Mouse (Mus musculus) embryonic facial prominence, embryonic 11.5 days (tissue): ENCODE results near the gene Pdpk1. TPM values are rescaled to one million over a fixed set of nuclear protein-coding genes. Genes with fewer than 3 reads are reported as not detected.

Experiments used
- ATAC-seq: fragments of 200-750 bp; cut with Nextera tagmentation; replicated peaks from 2 replicates; pipeline ENCODE4 v1.8.0; 2017; ENCODE audit warnings: low read depth; ENCODE audit not compliant: insufficient number of reproducible peaks, low FRiP score, low TSS enrichment
- DNase-seq: peaks from one replicate; pipeline ENCODE4 v3.0.0-alpha.2; 2015; ENCODE audit warnings: low spot score
- H3K27ac ChIP-seq: fragments of 300-500 bp; sonication (generic); replicated peaks from 2 replicates; pipeline ENCODE4 v1.5.1; 2014; ENCODE audit warnings: mild to moderate bottlenecking, low read depth, low read length, control low read depth
- H3K27me3 ChIP-seq: fragments of 300-500 bp; sonication (generic); 2 replicates; pipeline ENCODE4 v1.6.1; 2014; ENCODE audit warnings: mild to moderate bottlenecking, low read length, moderate library complexity, mixed read lengths; ENCODE audit not compliant: control insufficient read depth, insufficient read depth
- H3K36me3 ChIP-seq: fragments of 300-500 bp; sonication (generic); replicated peaks from 2 replicates; pipeline ENCODE4 v1.6.1; 2014; ENCODE audit warnings: low read depth, mild to moderate bottlenecking, low read length, moderate library complexity, mixed read lengths; ENCODE audit not compliant: control insufficient read depth, insufficient read depth
- H3K4me1 ChIP-seq: fragments of 300-500 bp; sonication (generic); 2 replicates; pipeline ENCODE4 v1.6.1; 2014; ENCODE audit warnings: low read length, mixed read lengths; ENCODE audit not compliant: control insufficient read depth, insufficient read depth
- H3K4me2 ChIP-seq: fragments of 300-500 bp; sonication (generic); 2 replicates; pipeline ENCODE4 v1.6.1; 2014; ENCODE audit warnings: low read depth, mild to moderate bottlenecking, control low read depth, low read length, moderate library complexity
- H3K4me3 ChIP-seq: fragments of 300-500 bp; sonication (generic); 2 replicates; pipeline ENCODE4 v1.5.1; 2014; ENCODE audit warnings: low read depth, low read length, control low read depth
- H3K9ac ChIP-seq: fragments of 300-500 bp; sonication (generic); replicated peaks from 2 replicates; pipeline ENCODE4 v1.6.1; 2014; ENCODE audit warnings: mild to moderate bottlenecking, control low read depth, low read length
- H3K9me3 ChIP-seq: fragments of 300-500 bp; sonication (generic); replicated peaks from 2 replicates; pipeline ENCODE4 v1.6.1; 2016; ENCODE audit warnings: mild to moderate bottlenecking, low read length, inconsistent platforms, mixed read lengths; ENCODE audit not compliant: control insufficient read depth
- WGBS: fragments of 180-500 bp; shearing (Covaris S2); extraction: QIAGEN DNeasy Blood & Tissue Kit; methylation state at CpG from one replicate; pipeline ENCODE4 v1.1.7; 2014; 5-methylcytosine and 5-hydroxymethylcytosine counted together
- polyA plus RNA-seq: library from polyadenylated mRNA; unstranded; fragments of >200 nt; fragmentation: Nextera tagmentation; extraction: Ambion mirVana; gene quantifications from 2 replicates; pipeline ENCODE4 v1.2.1, GENCODE M21; 2014

Pdpk1 gene
- polyA plus RNA-seq, 1 experiment from 2014 or later, result 33.4 TPM

DNA sequence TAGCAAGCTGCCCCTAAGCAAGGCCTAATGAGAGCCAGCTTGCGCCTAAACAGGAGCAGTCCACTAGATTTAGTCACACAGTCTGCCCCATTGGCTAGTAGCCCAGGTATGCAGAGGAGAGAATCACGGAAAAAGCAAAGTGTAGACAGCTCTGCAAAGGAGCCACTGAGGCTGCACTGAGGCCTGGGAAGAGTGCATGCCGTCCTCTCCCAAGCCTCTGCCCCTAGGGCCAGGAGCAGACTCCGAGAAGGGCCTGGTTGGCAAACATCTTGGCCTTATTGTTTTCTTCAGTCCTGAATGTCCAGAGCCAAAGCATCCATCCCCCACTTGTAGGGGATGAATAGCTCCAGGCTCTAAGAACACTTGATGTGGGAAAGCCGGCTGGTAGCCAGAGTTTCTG lies 82.5 kb downstream of the Pdpk1 start:
- H3K9ac ChIP-seq, result no peak overlapping the region
- no peaks in the 10 kb centered on the region for H3K27me3 ChIP-seq
- no peaks in the 10 kb centered on the region for H3K9me3 ChIP-seq
- DNase-seq (peak; percentile 5), ATAC-seq (no peak)
- H3K4me2 ChIP-seq, result no peak overlapping the region
- H3K4me1 ChIP-seq, result no peaks in the 10 kb centered on the region
- no peak overlapping the region for H3K4me3 ChIP-seq
- no peaks in the 10 kb centered on the region; the same call in 1 of the 2 replicates for H3K36me3 ChIP-seq
- WGBS, result 85% methylated on average over 5 of the region's 5 CpGs
- no peak overlapping the region for H3K27ac ChIP-seq

- Histone ChIP-seq H3K4me2 (no peak overlapping the region), H3K9me3 (no peaks in the 10 kb centered on the region), H3K4me3 (no peak overlapping the region), H3K27me3 (no peaks in the 10 kb centered on the region), H3K36me3 (peaks cover 8% of the 10 kb centered on the region), H3K4me1 (no peaks in the 10 kb centered on the region), H3K27ac (no peak overlapping the region), H3K9ac (no peak overlapping the region)
- ATAC-seq, result no peak
- 78% methylated on average over 4 of the region's 4 CpGs for WGBS
- DNase-seq, result no peak
Observed at GRCm38 (mm10) chr17:24062459-24063155, 88.1 kb downstream of the Pdpk1 start.

DNA sequence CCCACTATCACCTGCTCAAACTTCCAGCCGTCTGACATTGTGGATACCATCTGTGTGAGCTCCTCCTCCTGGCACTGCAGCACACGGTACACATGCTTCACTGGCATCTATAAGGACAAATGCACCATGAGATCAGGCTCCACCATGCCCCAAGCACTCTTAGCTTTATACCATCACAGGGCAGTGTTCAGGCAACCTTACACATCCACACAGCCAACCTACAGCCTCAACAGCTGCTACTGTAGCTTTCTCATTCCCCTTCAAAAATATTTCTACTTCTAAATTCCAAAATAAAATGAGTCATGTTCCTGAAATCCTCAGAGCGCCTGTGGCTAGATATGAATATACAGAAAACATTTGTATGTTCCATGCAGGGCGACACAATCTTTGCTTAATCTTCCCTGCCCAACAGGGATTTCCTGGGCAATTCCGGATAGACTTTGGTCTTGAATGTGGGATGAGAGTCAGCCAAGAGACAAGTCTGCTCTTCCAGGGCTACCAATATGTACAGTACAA lies 92.9 kb downstream of the Pdpk1 start:
- Histone ChIP-seq H3K27ac (no peak overlapping the region), H3K9ac (no peak overlapping the region), H3K4me1 (no peaks in the 10 kb centered on the region), H3K4me2 (no peak overlapping the region), H3K36me3 (peaks cover 26% of the 10 kb centered on the region), H3K9me3 (no peaks in the 10 kb centered on the region), H3K27me3 (no peaks in the 10 kb centered on the region), H3K4me3 (no peak overlapping the region)
- DNase-seq (no peak), ATAC-seq (no peak)
- 87% methylated on average over 5 of the region's 5 CpGs for WGBS

DNA sequence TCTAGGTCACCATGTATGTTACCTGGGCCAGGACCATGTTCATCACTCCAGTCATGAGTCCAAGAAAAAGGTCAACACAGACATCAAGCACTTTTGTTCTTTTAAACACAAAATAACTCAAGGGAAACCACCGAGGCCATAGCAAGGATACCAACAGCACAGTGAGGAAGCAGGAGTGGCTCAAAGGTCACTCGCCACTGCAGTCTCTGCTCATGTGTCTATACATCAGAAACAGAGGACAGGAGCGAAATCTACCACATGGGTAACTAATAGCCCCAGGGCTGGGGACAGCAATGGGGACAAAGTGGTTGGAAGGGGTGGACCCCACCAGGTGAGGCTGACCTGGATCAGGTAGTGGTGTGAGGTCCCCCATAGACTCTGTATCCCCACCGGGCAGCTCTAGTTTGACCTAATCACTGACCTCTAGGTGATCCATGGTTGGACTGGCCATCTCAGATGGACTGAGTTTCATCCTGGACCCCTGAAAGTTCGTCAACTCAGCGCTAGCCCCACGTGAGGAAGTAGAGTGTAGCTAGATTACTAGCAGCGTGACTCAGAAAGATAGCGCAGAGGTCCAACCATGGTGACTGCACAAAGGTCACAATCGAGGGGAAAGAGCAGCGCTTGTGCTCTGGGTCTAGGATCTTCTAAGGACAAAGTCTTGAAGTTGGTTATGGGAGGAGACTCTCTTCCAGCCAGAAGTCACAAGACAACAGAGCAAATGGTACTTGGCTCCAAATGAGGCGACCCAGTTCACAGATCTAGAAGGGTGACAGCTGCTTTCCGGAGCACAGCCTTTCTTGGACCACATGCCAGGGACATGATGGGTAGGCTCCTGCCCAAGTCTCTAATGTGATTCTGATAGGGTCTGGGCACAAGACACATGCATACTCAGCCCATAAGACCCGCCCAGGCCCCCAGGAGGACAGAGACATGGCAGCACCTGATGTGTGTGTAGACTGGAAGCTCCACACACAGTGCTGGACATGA lies 93.8 kb downstream of the Pdpk1 start:
- DNase-seq (no peak), ATAC-seq (no peak)
- Histone ChIP-seq H3K4me3 (no peak overlapping the region), H3K27ac (no peak overlapping the region), H3K9me3 (no peaks in the 10 kb centered on the region), H3K36me3 (peaks cover 26% of the 10 kb centered on the region), H3K4me2 (no peak overlapping the region), H3K27me3 (no peaks in the 10 kb centered on the region), H3K4me1 (no peaks in the 10 kb centered on the region), H3K9ac (no peak overlapping the region)
- 93% methylated on average over 14 of the region's 14 CpGs for WGBS

GRCm38 (mm10) chr17:24049008-24049407 lies 101.7 kb downstream of the Pdpk1 start:
- Histone ChIP-seq H3K9ac (no peak overlapping the region), H3K4me3 (no peak overlapping the region), H3K27ac (no peak overlapping the region), H3K4me2 (no peak overlapping the region), H3K9me3 (no peaks in the 10 kb centered on the region), H3K4me1 (no peaks in the 10 kb centered on the region), H3K27me3 (no peaks in the 10 kb centered on the region), H3K36me3 (peaks cover 10% of the 10 kb centered on the region)
- ATAC-seq (no peak), DNase-seq (no peak)
- 96% methylated on average over 8 of the region's 8 CpGs for WGBS

GRCm38 (mm10) chr17:24048053-24048452 lies 102.7 kb downstream of the Pdpk1 start:
- DNase-seq, result no peak
- Histone ChIP-seq H3K27me3 (no peaks in the 10 kb centered on the region), H3K9ac (no peak overlapping the region), H3K36me3 (peaks cover 8% of the 10 kb centered on the region), H3K27ac (no peak overlapping the region), H3K9me3 (no peaks in the 10 kb centered on the region), H3K4me2 (no peak overlapping the region), H3K4me1 (no peaks in the 10 kb centered on the region), H3K4me3 (no peak overlapping the region)
- 89% methylated on average over 5 of the region's 5 CpGs for WGBS
- ATAC-seq, result no peak

- no peaks in the 10 kb centered on the region for H3K4me1 ChIP-seq
- no peak overlapping the region for H3K4me2 ChIP-seq
- H3K27ac ChIP-seq, result no peak overlapping the region
- peaks cover 6% of the 10 kb centered on the region for H3K36me3 ChIP-seq
- H3K27me3 ChIP-seq, result no peaks in the 10 kb centered on the region
- H3K4me3 ChIP-seq, result no peak overlapping the region
- WGBS, result 45% methylated on average over 5 of the region's 5 CpGs
- no peaks in the 10 kb centered on the region for H3K9me3 ChIP-seq
- ATAC-seq, result no peak
- H3K9ac ChIP-seq, result no peak overlapping the region
- no peak for DNase-seq
Observed at GRCm38 (mm10) chr17:24046026-24046425, 104.7 kb downstream of the Pdpk1 start.

DNA sequence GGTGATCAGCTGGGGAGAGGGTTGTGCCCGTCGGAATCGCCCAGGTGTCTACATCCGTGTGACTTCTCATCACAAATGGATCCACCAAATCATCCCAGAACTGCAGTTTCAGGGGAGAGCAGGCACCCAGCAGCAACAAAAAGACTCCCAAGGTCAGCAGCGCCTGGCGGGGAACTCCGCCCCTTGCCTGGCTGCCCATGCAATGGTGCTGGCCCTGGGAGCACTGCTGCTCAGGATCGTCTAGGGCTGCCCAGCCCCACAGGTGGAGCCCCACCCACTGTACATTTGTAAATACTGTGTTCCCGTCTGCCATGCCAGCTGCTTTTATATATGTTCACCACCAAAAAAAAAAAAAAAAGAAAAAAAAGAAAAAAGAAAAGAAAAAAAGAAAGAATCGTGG lies 105.1 kb downstream of the Pdpk1 start:
- 83% methylated on average over 10 of the region's 10 CpGs for WGBS
- H3K4me2 ChIP-seq, result no peak overlapping the region
- peaks cover 3% of the 10 kb centered on the region for H3K36me3 ChIP-seq
- DNase-seq (no peak), ATAC-seq (no peak)
- H3K4me3 ChIP-seq, result no peak overlapping the region
- no peak overlapping the region for H3K27ac ChIP-seq
- H3K9ac ChIP-seq, result no peak overlapping the region
- no peaks in the 10 kb centered on the region for H3K27me3 ChIP-seq
- H3K9me3 ChIP-seq, result no peaks in the 10 kb centered on the region
- no peaks in the 10 kb centered on the region for H3K4me1 ChIP-seq
